Mouse (Mus musculus) brain, adult 2 months (tissue): ENCODE results near the gene Ly6g6c.
A peak's percentile ranks its signal among the peaks of the same experiment; 100 is the strongest.

Experiments
- DNase-seq: peaks from one replicate; pipeline ENCODE4 v3.0.0; 2011; ENCODE audit warnings: low read depth, low spot score

Ly6g6c gene

GRCm38 (mm10) chr17:35064951-35065947 is at the start of gene Ly6g6c:
Gene Ly6g6c (plus strand): TSS chr17:35065388.
- peak; percentile 52 for DNase-seq

GRCm38 (mm10) chr17:35016376-35016775 is 48.8 kb upstream of the Ly6g6c start, which contains the start of gene Vwa7:
Gene Vwa7 (plus strand): TSS chr17:35016579.
- peak; percentile 80 for DNase-seq

DNA sequence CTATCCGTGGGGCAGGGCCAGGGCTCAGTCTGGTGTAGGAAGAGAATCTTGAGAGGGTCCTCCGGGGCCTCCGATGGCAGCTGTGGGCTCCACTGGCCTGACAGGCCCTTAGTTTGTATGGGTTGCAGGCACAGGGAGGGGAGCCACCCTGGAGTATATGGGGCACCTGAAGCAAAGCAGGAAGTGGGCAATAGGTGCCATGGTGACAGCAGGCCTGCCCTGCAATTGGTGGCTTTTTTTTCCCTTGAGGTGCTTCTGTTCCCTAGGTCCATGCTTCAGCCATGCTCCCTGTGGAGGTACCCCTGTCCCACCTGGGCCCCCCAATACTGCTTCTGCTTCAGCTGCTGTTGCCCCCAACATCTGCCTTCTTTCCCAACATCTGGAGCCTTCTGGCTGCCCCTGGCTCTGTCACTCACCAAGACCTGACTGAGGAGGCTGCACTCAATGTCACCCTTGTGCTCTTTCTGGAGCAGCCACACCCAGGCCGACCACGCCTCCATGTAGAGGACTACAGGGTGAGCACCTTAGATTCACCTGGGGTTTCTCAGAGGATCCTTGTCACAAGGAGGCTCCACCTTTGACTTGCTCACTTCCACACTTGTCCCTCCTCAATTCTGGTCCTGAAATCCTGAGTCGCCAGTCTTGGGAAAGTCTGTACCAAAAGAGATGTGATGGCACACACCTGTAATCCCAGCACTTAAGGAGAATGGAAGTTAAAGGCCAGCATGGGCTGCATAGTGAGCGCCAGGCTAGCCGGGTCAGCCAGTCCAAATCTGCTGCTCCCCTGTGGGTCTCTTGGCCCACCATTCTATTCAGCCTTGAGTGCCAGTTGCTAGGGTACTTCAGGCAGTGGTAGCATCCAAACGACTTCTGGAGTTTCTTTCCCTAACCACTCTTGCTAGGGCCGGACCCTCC is 48.1 kb upstream of the Ly6g6c start:
- no peak for DNase-seq

- DNase-seq = no peak
Observed at GRCm38 (mm10) chr17:35017706-35018030, 47.5 kb upstream of the Ly6g6c start.

- no peak for DNase-seq
Observed at GRCm38 (mm10) chr17:35018171-35018570, 47.0 kb upstream of the Ly6g6c start.

DNA sequence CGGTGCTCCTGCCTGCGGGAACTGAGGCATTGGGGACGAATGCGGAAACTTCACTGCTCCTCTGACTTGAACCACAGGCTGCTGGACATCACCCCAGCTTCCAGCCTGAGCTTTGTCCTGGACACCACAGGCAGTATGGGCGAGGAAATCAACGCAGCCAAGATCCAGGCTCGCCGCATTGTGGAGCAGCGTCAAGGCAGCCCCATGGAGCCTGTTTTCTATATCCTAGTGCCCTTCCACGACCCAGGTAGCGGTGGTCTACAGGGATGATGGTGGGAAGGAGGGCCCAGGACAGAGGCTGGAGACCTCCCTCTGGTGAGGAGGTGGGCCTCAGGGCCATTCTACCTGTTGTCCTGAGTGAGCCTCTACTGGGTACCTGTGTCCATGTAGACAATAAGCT is 45.3 kb upstream of the Ly6g6c start:
- no peak for DNase-seq

DNA sequence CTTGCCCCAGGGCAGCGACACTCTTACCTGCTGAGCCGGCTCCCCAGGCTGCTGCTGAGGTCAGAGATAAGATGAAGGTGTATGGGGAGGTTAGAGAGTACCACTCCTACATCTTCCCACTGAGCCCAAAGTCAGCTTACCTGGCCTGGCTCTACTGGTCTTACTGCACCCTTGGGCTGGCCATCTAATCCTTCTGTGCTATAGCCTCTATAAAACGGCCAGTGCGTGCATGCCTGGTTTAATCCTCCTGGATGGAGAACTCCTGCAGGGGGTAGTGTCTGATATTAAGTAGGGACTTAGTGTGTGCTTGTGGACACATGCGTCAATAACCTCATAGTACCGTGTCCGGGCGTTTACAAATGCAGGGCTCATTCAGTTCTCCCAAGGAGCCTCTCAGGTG is 44.6 kb upstream of the Ly6g6c start:
- no peak for DNase-seq

DNA sequence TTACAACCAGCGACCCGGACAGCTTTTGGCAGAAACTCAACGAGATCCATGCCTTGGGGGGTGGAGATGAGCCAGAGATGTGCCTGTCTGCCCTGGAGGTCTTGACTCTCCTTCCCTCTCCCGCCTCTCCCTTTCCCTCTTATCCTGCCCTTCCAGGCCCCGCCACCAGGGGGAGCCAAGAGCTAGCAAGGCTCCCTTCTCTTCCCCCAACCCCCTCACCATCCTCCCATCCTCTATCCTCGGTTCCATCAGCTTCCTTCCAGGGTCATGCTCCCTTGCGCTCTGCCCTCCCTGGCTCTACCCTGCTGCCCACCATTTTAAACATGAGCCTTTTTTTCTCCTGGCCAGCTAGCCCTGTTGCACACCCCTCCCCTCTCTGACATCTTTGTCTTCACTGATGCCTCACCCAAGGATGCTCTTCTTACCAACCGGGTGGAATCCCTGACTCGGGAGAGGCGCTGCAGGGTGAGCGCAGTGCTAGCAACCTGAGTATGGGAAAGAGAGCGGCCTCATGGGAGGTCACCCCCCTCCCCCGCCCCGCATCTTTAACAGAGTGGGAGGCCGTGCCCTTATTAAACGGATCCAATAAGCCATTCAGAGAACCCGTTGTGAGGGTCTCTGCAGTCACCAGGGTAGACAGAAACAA is 43.9 kb upstream of the Ly6g6c start:
- peak; percentile 84 for DNase-seq

- no peak for DNase-seq
Observed at GRCm38 (mm10) chr17:35021842-35022477, 43.2 kb upstream of the Ly6g6c start.

DNA sequence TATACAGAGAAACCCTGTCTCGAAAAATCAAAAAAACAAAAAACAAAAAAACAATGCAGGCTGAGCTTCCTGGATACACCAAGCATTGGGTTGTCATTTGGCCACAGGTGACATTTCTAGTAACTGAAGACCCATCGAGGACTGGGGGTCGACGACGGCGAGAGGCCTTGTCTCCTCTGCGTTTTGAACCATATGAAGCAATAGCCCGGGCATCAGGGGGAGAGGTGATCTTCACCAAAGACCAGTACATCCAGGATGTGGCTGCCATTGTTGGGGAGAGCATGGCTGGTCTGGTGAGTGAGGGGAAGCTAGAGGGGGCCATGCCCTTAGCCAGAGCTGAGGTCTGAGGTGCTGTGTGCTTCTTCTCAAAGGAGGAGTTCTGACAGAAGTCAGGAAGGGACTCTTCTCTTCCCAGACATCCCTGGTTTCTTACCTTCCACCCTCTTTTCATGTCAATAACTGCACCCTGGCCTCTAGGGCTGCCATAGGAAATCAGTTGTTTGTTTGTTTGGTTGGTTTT is 42.6 kb upstream of the Ly6g6c start:
- DNase-seq = no peak

DNA sequence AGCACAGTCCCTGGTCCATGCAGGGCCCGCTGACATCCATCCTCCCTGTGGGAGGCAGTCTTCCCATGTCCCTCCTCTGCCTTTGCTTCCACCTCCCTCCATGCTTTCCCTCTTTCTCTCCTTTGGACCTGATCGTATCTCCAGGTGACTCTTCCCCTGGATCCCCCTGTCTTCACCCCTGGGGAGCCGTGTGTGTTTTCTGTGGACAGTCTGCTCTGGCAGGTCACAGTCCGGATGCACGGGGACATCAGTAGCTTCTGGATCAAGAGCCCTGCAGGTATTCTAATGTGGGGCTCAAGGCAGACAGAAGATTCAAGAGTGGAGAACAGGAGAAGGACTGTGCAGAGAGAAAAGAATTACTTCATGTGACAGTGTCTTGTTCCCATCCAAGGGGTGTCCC is 42.0 kb upstream of the Ly6g6c start:
- no peak for DNase-seq

DNA sequence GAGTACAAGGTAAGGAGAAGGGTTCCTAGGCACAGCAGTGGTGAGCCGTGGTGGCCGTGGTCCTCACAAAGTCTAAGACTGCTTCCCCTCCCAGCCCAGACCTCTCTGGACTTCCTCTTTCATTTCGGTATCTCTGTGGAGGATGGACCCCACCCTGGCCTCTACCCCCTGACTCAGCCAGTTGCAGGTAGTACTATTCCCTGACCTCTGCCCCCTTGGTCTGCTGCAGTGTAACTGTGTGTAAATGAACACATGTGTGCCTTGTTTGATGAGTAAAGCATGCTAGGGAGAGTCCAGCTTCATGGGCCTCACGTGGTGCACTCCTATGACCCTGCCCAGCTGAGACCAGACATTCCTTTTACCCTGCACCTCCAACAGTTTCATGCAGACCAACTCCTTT is 41.4 kb upstream of the Ly6g6c start:
- no peak for DNase-seq

GRCm38 (mm10) chr17:35024261-35024660 is 40.9 kb upstream of the Ly6g6c start:
- no peak for DNase-seq

- no peak for DNase-seq
Observed at GRCm38 (mm10) chr17:35024691-35025488, 40.3 kb upstream of the Ly6g6c start.

- DNase-seq = no peak
Observed at GRCm38 (mm10) chr17:35026206-35026605, 39.0 kb upstream of the Ly6g6c start.

DNA sequence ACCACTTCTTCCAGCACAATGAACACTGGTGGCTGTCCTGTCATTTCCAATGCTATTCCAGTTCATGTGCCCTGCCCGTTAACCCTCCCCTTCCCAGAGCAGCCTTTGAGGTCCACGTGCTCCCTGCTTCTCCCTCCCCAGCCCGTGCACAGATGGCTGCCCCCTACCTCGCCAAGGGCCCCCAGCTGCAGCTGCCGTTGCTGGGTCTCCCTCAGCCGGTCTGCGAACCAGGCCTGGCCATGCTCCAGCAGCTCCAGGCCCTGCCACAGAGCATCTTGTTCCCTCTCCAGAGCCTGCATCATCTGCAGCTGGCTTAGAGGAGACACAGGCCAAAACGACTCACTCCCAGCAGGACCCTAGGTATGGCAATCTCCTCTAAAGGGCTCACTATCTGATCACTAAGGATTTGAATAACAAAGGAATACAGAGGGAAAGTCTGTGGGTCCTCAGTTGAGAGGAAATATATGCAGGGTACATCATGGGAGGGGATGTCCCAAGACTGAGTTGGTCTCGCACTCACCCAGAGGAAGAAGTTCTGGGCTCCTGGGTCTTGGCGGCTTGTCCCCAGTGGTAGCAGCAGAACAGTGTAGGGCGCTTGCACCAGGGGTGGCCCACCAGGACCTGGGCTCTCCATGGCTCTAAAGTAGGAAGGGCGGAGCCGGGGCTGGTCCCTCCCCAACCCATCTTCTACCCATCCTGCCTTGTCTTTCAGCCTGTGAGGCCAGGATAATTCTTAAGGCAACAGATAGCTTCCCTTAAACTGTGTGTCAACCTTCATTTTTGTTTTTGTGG is 37.7 kb upstream of the Ly6g6c start, which contains the start of gene Sapcd1:
Sapcd1 (minus strand) TSS at position 740 of the 792 bp plus-strand sequence.
- peak; percentile 74 for DNase-seq

DNA sequence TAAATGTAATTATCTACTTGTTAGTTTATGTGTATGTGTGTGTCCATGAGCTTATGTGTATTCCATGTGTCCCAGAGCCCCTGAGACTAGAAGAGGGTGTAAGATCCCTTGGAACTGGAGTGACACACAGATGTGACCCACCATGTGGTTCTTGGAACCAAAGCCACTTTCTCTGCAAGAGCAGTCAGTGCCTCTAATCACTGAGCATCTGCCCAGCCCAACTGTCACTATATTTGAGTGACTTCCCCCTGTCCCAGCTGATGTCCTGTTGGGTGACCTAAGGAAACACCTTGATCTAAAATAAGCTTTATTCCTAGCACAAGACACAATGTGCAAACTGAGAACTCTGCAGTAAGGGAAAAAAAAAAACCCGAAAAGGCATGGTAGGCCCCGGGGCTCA is 36.9 kb upstream of the Ly6g6c start:
- no peak for DNase-seq

- peak; percentile 40 for DNase-seq
Observed at GRCm38 (mm10) chr17:35029691-35030532, 35.3 kb upstream of the Ly6g6c start.
